Mouse (Mus musculus) frontal cortex, postnatal 14 days (tissue): ENCODE data around the gene Capns2.
"Not testable (repeated sequence)": the region's sequence is repeated elsewhere in the genome, so short reads cannot be mapped to it uniquely, and the experiment has no call there.

Experiments
- DNase-seq, 2 experiments: peaks; one replicate each; pipeline ENCODE4 v3.0.0; 2022; ENCODE audit warnings: low spot score in 2 of 2

Gene Capns2

GRCm38 (mm10) chr8:92901107-92901506 is at the start of gene Capns2:
Capns2 (plus strand) TSS chr8:92901407.
- no peak for DNase-seq

DNA sequence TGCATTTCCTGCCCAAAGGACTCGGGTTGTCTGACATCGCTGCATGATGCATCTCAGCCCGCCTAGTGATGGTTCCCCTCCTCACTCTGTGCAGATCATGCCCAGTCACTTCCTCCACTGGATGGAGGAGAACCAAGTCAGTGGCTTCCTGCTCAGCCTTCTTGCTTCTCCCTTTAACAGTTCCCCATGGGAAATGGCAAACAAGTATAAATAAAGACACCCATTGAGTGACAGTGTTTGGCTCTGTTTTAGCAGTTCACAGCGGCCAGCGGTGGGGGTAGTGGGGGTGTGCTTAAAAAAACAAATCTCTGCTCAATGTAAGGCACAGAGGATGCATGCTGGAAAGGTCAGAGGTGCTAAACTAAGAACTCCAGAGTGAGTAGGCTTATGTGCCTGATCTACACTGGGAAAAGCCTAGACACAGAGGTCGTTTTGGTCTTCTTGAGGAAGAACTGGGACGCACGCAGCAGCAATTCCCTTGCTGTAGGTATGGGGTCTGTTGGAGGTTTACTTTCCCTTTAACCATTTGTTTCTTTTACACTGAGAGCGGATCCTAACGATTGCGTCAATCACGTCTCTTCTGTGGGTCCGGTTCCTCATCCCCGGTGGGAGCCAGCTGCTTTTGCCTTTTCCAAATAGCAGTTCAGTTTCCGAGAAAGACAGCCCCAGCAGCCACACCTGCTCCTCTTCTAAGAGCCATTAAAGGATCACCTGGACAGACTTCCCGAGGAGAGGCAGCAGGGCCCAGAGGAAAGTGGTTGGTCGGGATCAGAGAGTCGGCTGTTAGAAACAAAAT is 47.8 kb upstream of the Capns2 start:
- DNase-seq: no peak

DNA sequence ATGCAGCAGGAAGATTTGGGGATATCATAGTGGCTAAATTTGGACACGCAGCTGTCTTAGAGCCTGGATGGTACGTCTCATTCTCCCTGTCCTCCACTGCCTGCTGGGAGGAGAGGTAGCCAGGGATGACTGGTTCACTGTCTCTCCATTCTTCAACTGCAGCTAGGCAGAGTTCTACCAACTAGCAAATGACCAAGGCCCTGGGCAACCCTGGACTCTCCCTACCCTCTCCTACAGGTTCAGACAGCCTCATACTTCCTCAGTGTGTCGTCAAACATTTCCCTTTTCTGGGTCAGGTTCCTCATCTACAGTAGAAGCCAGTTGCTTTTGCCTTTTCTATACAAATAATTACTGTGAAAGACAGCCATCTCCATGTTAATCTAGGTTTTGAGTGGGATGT is 46.5 kb upstream of the Capns2 start:
- DNase-seq: no peak

DNA sequence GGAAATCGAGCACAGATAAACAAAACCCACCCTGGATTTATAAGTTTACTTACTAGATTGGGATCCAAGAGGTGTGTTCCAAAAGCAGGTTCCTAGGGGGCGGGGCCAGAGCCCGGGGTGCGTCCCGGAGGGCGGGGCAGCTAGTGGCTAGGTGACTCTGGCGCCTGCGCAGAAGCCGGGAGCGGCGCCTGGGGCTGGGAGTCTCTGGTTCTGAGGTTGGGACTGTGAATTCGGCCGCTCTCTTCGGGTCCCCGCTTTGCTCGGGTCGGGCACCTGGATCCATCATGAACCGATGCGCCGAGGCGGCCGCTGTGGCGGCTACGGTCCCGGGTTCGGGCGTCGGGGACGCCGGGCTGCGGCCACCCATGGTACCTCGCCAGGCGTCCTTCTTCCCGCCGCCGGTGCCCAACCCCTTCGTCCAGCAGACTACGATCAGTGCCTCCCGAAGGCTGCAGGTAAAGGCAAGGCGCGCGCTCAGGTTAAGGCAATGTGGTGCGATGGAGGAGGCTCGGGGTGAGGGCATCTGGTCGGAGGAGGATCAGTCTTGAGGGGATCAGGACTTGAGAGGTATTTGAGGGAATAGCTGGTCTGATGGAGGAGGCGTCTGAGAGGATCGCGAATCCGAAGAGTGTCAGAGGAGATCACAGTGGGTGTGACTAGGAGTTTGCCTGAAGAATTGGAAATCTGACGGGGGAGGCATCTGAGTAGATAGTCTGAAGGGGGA is 45.9 kb upstream of the Capns2 start, which contains the start of gene Lpcat2:
Lpcat2 (plus strand) TSS at position 169 of the 724 bp plus-strand sequence.
- peak; percentile 55 to 65 for DNase-seq

DNA sequence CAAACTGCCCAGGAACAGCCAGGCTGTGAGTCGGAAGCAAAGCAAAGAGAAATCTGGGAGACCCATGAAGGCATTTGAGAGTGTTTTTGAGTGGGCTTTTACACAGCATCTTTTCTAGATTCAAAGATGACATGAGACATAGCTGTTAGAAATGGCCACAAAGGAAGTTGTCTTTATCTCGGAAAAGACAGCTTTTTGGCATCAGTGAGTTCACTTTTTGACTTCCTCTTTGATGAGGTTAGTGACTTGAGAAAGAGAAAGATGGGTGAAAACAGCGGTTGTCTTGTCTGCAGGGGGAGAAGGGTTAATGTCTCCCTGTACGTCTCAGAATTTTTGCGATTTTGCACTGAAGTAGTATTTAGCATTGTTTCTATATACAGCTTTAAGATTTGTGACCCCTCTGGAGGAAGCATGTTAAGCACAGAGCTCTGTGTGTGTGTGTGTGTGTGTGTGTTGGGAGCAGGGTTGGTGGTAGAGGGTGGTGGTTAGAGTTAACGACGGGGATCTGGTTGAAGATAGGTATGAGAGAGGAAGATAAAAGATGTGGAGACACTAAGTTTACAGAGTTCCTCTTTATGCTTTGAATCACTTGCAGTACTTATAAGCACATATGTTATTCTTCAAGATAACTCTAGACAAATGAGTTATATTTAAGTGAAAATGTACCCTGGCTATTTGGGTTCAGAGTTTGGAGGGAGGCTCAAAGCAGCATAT is 44.8 kb upstream of the Capns2 start:
- no peak for DNase-seq

DNA sequence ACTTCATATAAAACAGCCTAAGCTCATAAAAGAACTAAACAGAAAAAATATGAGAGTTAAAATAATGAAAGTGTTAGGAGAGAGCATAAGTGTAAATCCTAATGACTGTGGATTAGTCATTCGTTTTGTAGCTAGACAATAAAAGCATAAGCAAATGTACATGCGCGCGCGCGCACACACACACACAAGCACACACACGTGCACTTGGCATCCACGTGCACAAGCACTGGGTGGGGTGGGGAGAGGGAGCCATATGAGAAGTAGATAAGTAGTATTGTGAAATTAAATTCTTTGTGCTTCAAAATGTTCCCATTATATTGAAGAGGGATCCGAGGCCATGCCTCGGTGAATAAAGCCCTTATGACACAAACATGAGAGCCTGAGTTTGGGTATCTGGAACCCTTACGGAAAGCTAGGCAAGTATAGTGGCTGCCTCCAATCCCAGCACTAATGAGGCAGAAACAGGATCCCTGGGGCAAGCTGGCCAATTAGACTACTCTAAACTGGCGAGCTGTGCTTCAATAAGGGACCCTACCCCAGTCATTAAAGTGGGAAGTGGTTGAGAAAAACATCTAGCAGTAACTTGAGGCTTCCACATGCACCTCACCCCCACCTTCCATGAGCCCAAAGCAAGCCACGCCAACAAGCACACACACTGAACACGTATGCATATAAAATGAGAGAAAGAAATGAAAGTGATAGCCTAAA is 42.6 kb upstream of the Capns2 start:
- no peak for DNase-seq

DNA sequence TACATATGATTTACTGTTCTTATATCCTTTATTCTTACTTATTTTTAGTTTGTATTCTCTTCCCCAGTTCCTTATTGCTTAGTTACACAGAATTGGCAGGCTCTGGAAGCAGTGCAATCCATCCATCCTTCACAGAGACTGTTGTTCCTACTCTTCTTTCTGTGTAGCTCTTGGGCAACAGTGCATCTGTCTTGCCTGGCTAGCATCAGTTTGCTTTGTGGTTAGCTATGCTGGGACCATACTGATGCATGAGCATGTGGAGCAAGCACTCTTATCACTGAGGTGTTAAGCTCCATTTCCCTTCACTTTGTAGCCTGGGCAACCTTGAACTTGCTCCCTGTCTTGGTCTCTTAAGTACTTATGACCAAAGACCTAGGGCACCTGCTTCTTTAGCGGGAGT is 39.2 kb upstream of the Capns2 start:
- DNase-seq: no peak

- DNase-seq: no peak
Observed at GRCm38 (mm10) chr8:92870281-92870680, 30.9 kb upstream of the Capns2 start.

GRCm38 (mm10) chr8:92872063-92872759 is 29.0 kb upstream of the Capns2 start:
- no peak for DNase-seq

GRCm38 (mm10) chr8:92875795-92876194 is 25.4 kb upstream of the Capns2 start:
- DNase-seq: no peak

DNA sequence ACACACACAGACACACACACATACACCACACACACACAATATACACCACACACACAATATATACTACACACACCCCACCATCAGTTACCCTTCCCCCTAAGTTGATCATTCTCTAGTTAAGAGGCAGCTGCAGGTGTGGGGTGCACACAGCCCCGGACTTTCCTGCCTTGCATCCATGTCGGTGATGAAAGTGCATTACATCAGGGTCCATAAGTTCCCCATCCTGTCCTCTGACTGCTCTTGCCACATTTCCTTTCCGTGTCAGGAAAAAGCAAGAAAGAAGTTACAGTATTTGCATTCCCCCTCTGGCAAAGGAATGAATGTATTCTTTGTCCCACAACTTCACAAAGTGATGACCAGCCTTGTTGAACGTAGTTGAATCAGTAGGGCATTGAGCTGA is 20.0 kb upstream of the Capns2 start:
- DNase-seq: no peak

GRCm38 (mm10) chr8:92883771-92884170 is 17.4 kb upstream of the Capns2 start:
- no peak for DNase-seq

- not testable (repeated sequence) for DNase-seq
Observed at GRCm38 (mm10) chr8:92892216-92892615, 9.0 kb upstream of the Capns2 start.

- DNase-seq: no peak
Observed at GRCm38 (mm10) chr8:92893870-92894269, 7.3 kb upstream of the Capns2 start.

GRCm38 (mm10) chr8:92895053-92895452 is 6.2 kb upstream of the Capns2 start:
- no peak for DNase-seq

DNA sequence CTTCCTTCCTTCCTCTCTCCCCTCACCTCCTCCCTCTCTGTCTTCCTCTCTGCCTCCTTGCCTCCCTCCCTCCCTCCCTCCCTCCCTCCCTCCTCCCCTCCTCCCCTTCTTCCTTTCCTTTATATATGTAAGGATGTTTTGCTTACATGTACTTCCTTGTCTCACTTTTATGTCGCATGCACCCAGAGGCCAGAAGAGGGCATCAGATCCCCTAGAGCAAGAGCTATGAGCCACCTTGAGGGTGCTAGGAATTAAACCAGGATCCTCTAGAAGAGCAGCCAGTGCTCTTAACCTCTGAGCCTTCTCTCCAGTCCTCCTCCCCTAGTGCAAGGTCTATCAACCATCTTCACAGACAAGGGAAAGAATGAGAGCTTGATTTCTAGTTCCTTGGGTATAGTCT is 5.2 kb upstream of the Capns2 start:
- DNase-seq: no peak

DNA sequence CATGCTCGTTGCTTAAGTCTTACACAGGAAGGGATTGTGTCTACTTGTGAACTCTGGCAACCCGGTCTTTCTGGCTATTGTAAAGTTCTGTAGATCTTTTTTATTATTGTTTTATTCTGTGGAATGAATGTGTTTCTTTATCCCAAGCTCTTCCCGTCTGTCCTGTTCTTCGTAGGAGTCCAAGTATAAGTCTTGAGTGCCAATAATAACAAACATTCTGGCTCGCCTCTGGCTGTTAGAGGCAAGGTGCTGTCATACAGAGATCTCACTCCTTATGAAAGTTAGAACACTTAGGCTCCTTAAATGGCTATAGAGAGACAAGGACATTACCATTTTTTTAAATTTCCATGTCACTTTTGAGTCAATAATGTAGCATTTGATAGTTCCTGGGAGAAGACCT is 4.6 kb upstream of the Capns2 start:
- no peak for DNase-seq

DNA sequence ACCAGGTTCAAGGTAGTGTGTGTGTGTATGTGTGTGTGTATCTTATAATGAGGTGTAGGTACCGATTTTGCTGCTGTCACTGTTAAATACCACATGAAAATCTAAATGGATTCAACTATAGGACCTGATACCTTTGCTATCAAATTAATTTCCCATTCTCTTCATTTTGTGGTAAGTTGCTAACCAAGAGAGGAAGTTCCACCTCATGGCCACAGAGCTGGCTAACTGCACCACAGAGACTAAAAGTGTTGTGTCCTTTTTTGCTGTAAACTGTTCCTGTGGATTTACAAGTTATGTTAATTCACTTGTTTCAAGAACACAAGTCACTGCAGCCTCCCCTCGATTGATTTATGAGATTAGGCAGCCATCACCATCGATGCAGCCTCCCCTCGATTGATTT is 3.4 kb upstream of the Capns2 start:
- no peak for DNase-seq

GRCm38 (mm10) chr8:92899590-92899989 is 1.6 kb upstream of the Capns2 start:
- DNase-seq: no peak

GRCm38 (mm10) chr8:92902981-92903380 is 1.8 kb downstream of the Capns2 start:
- no peak for DNase-seq

DNA sequence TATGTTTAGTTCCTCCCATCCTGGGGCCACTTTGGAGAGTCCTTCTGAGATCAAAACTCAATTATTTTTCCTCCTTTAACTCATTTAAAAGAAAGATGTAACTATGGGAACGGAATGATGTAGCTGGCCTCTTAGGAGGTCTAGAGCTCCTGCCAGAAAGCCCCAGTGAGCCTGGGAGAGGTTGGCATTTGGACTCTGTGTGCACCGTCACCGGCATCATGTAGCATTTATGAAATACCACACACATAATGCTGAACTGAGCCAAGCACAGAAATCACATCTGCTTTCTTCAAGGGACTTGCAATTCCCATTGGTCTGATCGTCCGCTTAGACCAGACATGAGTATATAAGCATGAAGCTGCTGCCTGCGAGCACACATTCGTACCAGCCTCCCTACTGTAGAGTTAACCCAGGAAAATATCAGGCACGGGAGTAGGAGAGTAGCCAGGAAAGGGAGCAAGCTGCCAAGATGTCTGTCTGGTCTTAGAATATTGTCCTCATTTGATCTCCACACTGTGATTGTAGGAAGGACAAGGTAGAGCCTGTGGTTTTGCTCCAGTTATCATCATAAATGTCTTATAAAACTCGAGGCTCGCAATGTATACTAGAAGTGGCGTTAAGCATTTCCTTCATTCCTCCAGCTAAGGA is 2.4 kb downstream of the Capns2 start:
- DNase-seq: no peak
